Mouse (Mus musculus): Measurements from ENCODE around the gene Kcnk5. TPM values are rescaled to one million over a fixed set of nuclear protein-coding genes. Genes with fewer than 3 reads are reported as not detected.

Kcnk5 gene
- polyA plus RNA-seq, 1 experiment from 2014 or later, result 5.2 TPM

- Histone ChIP-seq H3K4me3 (ENCODE audit: low read depth, low read length) (no peak overlapping the region), H3K9me3 (ENCODE audit: low read length) (no peaks in the 10 kb centered on the region), H3K27ac (ENCODE audit: low read length) (no peak overlapping the region), H3K27me3 (replicated peaks; ENCODE audit: insufficient read depth, low read length) (no peaks in the 10 kb centered on the region), H3K4me2 (replicated peaks; ENCODE audit: low read depth, low read length) (no peak overlapping the region), H3K4me1 (ENCODE audit: insufficient read depth, low read depth, low read length) (peaks cover 12% of the 10 kb centered on the region; the same call in 1 of the 2 replicates), H3K9ac (replicated peaks; ENCODE audit: low read depth) (no peak overlapping the region), H3K36me3 (ENCODE audit: insufficient read depth, low read length) (no peaks in the 10 kb centered on the region)
- no peak for TF ChIP-seq CTCF (IDR thresholded peaks at IDR 0.05)
- TF ChIP-seq EP300 (IDR thresholded peaks at IDR 0.05), result no peak
- no peak for DNase-seq (ENCODE audit: low spot score)
- ATAC-seq, result no peak
- WGBS, result 82% methylated on average over 6 of the region's 6 CpGs
Observed at GRCm38 (mm10) chr14:20174696-20175095, 6.9 kb downstream of the Kcnk5 start.

- H3K4me2 ChIP-seq (replicated peaks; ENCODE audit: low read depth, low read length), result no peak overlapping the region
- H3K27me3 ChIP-seq (replicated peaks; ENCODE audit: insufficient read depth, low read length), result no peaks in the 10 kb centered on the region
- WGBS, result 66% methylated on average over 14 of the region's 14 CpGs
- no peak overlapping the region for H3K9ac ChIP-seq (replicated peaks; ENCODE audit: low read depth)
- no peaks in the 10 kb centered on the region for H3K9me3 ChIP-seq (ENCODE audit: low read length)
- no peak overlapping the region for H3K4me3 ChIP-seq (ENCODE audit: low read depth, low read length)
- no peak for ATAC-seq
- no peak for TF ChIP-seq EP300 (IDR thresholded peaks at IDR 0.05)
- TF ChIP-seq CTCF (IDR thresholded peaks at IDR 0.05), result no peak
- peaks cover 12% of the 10 kb centered on the region; the same call in 1 of the 2 replicates for H3K4me1 ChIP-seq (ENCODE audit: insufficient read depth, low read depth, low read length)
- 0 out of 2 replicates have a peak overlapping the region, but pooled peaks have one; percentile 23 for H3K27ac ChIP-seq (ENCODE audit: low read length)
- DNase-seq (ENCODE audit: low spot score), result no peak
- no peaks in the 10 kb centered on the region for H3K36me3 ChIP-seq (ENCODE audit: insufficient read depth, low read length)
Observed at GRCm38 (mm10) chr14:20173873-20174490, 7.6 kb downstream of the Kcnk5 start.

- Histone ChIP-seq H3K27ac (ENCODE audit: low read length) (peak overlapping the region; percentile 23), H3K9ac (replicated peaks; ENCODE audit: low read depth) (no peak overlapping the region), H3K36me3 (ENCODE audit: insufficient read depth, low read length) (no peaks in the 10 kb centered on the region), H3K4me2 (replicated peaks; ENCODE audit: low read depth, low read length) (no peak overlapping the region), H3K4me1 (ENCODE audit: insufficient read depth, low read depth, low read length) (peaks cover 12% of the 10 kb centered on the region; the same call in 1 of the 2 replicates), H3K27me3 (replicated peaks; ENCODE audit: insufficient read depth, low read length) (no peaks in the 10 kb centered on the region), H3K4me3 (ENCODE audit: low read depth, low read length) (no peak overlapping the region), H3K9me3 (ENCODE audit: low read length) (no peaks in the 10 kb centered on the region)
- ATAC-seq (no peak), DNase-seq (ENCODE audit: low spot score) (no peak)
- WGBS, result 24% methylated on average over 4 of the region's 4 CpGs
- TF ChIP-seq CTCF (IDR thresholded peaks at IDR 0.05) (no peak), EP300 (IDR thresholded peaks at IDR 0.05) (no peak)
Observed at GRCm38 (mm10) chr14:20172924-20173323, 8.7 kb downstream of the Kcnk5 start.

- 44% methylated on average over 5 of the region's 5 CpGs for WGBS
- TF ChIP-seq CTCF (IDR thresholded peaks at IDR 0.05) (no peak), EP300 (IDR thresholded peaks at IDR 0.05) (no peak)
- DNase-seq (ENCODE audit: low spot score) (peak; percentile 39), ATAC-seq (peak; percentile 39; the same call in 1 of the 2 replicates)
- H3K9me3 ChIP-seq (ENCODE audit: low read length), result no peaks in the 10 kb centered on the region
- no peaks in the 10 kb centered on the region for H3K27me3 ChIP-seq (replicated peaks; ENCODE audit: insufficient read depth, low read length)
- no peak overlapping the region for H3K9ac ChIP-seq (replicated peaks; ENCODE audit: low read depth)
- H3K36me3 ChIP-seq (ENCODE audit: insufficient read depth, low read length), result no peaks in the 10 kb centered on the region
- no peak overlapping the region for H3K4me2 ChIP-seq (replicated peaks; ENCODE audit: low read depth, low read length)
- H3K4me1 ChIP-seq (ENCODE audit: insufficient read depth, low read depth, low read length), result peaks cover 14% of the 10 kb centered on the region; the same call in 1 of the 2 replicates
- no peak overlapping the region for H3K4me3 ChIP-seq (ENCODE audit: low read depth, low read length)
- H3K27ac ChIP-seq (ENCODE audit: low read length), result 0 out of 2 replicates have a peak overlapping the region, but pooled peaks have one; percentile 23
Observed at GRCm38 (mm10) chr14:20172509-20172908, 9.1 kb downstream of the Kcnk5 start.

GRCm38 (mm10) chr14:20171840-20172239 is 9.8 kb downstream of the Kcnk5 start:
- DNase-seq (ENCODE audit: low spot score) (no peak), ATAC-seq (0 out of 2 replicates have a peak, but pooled peaks have one; percentile 8)
- H3K27ac ChIP-seq (ENCODE audit: low read length), result no peak overlapping the region
- TF ChIP-seq EP300 (IDR thresholded peaks at IDR 0.05) (no peak), CTCF (IDR thresholded peaks at IDR 0.05) (no peak)
- H3K4me2 ChIP-seq (replicated peaks; ENCODE audit: low read depth, low read length), result no peak overlapping the region
- no peak overlapping the region for H3K4me3 ChIP-seq (ENCODE audit: low read depth, low read length)
- H3K4me1 ChIP-seq (ENCODE audit: insufficient read depth, low read depth, low read length), result peaks cover 19% of the 10 kb centered on the region; the same call in 1 of the 2 replicates
- 64% methylated on average over 3 of the region's 3 CpGs for WGBS
- H3K9me3 ChIP-seq (ENCODE audit: low read length), result no peaks in the 10 kb centered on the region
- H3K36me3 ChIP-seq (ENCODE audit: insufficient read depth, low read length), result no peaks in the 10 kb centered on the region
- H3K9ac ChIP-seq (replicated peaks; ENCODE audit: low read depth), result no peak overlapping the region
- no peaks in the 10 kb centered on the region for H3K27me3 ChIP-seq (replicated peaks; ENCODE audit: insufficient read depth, low read length)

- no peak overlapping the region for H3K4me2 ChIP-seq (replicated peaks; ENCODE audit: low read depth, low read length)
- TF ChIP-seq EP300 (IDR thresholded peaks at IDR 0.05) (no peak), CTCF (IDR thresholded peaks at IDR 0.05) (no peak)
- H3K36me3 ChIP-seq (ENCODE audit: insufficient read depth, low read length), result no peaks in the 10 kb centered on the region
- H3K4me3 ChIP-seq (ENCODE audit: low read depth, low read length), result no peak overlapping the region
- no peak overlapping the region for H3K27ac ChIP-seq (ENCODE audit: low read length)
- no peak overlapping the region for H3K9ac ChIP-seq (replicated peaks; ENCODE audit: low read depth)
- ATAC-seq (no peak), DNase-seq (ENCODE audit: low spot score) (no peak)
- H3K27me3 ChIP-seq (replicated peaks; ENCODE audit: insufficient read depth, low read length), result no peaks in the 10 kb centered on the region
- WGBS, result 92% methylated on average over 4 of the region's 4 CpGs
- H3K4me1 ChIP-seq (ENCODE audit: insufficient read depth, low read depth, low read length), result peaks cover 33% of the 10 kb centered on the region; the same call in 1 of the 2 replicates
- no peaks in the 10 kb centered on the region for H3K9me3 ChIP-seq (ENCODE audit: low read length)
Observed at GRCm38 (mm10) chr14:20169251-20169650, 12.4 kb downstream of the Kcnk5 start.
